Mouse (Mus musculus) olfactory bulb, adult 2 months (tissue): ENCODE data around the gene Adap1. TPM values are rescaled to one million over a fixed set of nuclear protein-coding genes. Genes with fewer than 3 reads are reported as not detected.
A peak's percentile ranks its signal among the peaks of the same experiment; 100 is the strongest.

Experiments used
- H3K27ac ChIP-seq: fragments of 200-500 bp; 2 replicates; pipeline ENCODE4 v1.5.1; 2012; ENCODE audit warnings: low read depth, low read length; ENCODE audit not compliant: insufficient read depth
- H3K4me1 ChIP-seq: fragments of 200-500 bp; 2 replicates; pipeline ENCODE4 v1.6.1; 2012; ENCODE audit warnings: low read length; ENCODE audit not compliant: control insufficient read depth, insufficient read depth
- H3K4me3 ChIP-seq: fragments of 200-500 bp; 2 replicates; pipeline ENCODE4 v1.5.1; 2012; ENCODE audit warnings: mild to moderate bottlenecking, low read depth, low read length, moderate library complexity; ENCODE audit not compliant: insufficient read depth
- CTCF ChIP-seq: fragments of 200-500 bp; IDR thresholded peaks from 2 replicates; pipeline ENCODE4 v1.5.1; 2012; ENCODE audit warnings: low read depth, mild to moderate bottlenecking, low read length, moderate library complexity; ENCODE audit not compliant: insufficient read depth
- POLR2A ChIP-seq: fragments of 200-500 bp; IDR thresholded peaks from 2 replicates; pipeline ENCODE4 v1.6.1; 2012; ENCODE audit warnings: mild to moderate bottlenecking, low read depth, low read length, moderate library complexity; ENCODE audit not compliant: insufficient read depth
- WGBS: fragments of 180-500 bp; shearing (Covaris S2); methylation state at CpG from one replicate; pipeline ENCODE4 v1.1.7; 2018; 5-methylcytosine and 5-hydroxymethylcytosine counted together
- polyA plus RNA-seq: library from polyadenylated mRNA; stranded (reverse); fragments of >200 nt; gene quantifications from 2 replicates; pipeline ENCODE4 v1.2.4, GENCODE M21; 2012; ENCODE audit warnings: low replicate concordance; ENCODE audit not compliant: missing spikeins, insufficient read depth, insufficient read length

The Adap1 gene
- polyA plus RNA-seq, 1 experiment = not detected

DNA sequence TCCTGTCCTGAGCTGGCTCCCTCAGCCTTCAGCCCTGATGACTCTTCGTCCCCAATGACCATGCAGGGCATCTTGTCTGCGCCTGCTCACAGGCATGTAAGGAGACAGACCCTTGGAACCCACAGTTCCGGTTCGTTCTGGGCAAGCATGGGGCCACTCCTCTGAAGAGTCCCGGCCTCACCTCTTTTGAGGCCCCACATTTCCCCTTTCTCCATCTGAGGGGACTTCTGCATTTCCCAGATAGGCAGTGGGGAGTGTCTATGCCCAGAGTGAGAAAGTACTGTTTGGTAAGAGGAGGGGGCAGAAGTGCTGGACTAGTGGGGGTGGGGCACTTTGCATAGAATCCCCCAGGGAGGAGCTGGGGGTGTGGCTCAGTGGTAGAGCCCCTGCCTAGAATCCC is 38.3 kb downstream of the Adap1 start:
- TF ChIP-seq POLR2A (no peak), CTCF (no peak)
- Histone ChIP-seq H3K27ac (no peak overlapping the region), H3K4me1 (peaks cover 10% of the 10 kb centered on the region), H3K4me3 (no peak overlapping the region)
- 89% methylated on average over 5 of the region's 5 CpGs for WGBS

- H3K27ac ChIP-seq = no peak overlapping the region
These were observed 39.1 kb downstream of the Adap1 start for GRCm38 (mm10) chr5:139286142-139286941.

GRCm38 (mm10) chr5:139285383-139286067 is 39.9 kb downstream of the Adap1 start:
- H3K4me3 ChIP-seq = no peak overlapping the region
- H3K27ac ChIP-seq = no peak overlapping the region
- no peak for TF ChIP-seq POLR2A
- TF ChIP-seq CTCF = no peak
- WGBS = 68% methylated on average over 8 of the region's 8 CpGs
- peaks cover 10% of the 10 kb centered on the region for H3K4me1 ChIP-seq

More at GRCm38 (mm10) chr5:139286142-139286941, 39.1 kb downstream of the Adap1 start:
- 66% methylated on average over 14 of the region's 14 CpGs for WGBS
- peaks cover 10% of the 10 kb centered on the region for H3K4me1 ChIP-seq
- no peak overlapping the region for H3K4me3 ChIP-seq
- no peak for TF ChIP-seq CTCF
- TF ChIP-seq POLR2A = no peak

DNA sequence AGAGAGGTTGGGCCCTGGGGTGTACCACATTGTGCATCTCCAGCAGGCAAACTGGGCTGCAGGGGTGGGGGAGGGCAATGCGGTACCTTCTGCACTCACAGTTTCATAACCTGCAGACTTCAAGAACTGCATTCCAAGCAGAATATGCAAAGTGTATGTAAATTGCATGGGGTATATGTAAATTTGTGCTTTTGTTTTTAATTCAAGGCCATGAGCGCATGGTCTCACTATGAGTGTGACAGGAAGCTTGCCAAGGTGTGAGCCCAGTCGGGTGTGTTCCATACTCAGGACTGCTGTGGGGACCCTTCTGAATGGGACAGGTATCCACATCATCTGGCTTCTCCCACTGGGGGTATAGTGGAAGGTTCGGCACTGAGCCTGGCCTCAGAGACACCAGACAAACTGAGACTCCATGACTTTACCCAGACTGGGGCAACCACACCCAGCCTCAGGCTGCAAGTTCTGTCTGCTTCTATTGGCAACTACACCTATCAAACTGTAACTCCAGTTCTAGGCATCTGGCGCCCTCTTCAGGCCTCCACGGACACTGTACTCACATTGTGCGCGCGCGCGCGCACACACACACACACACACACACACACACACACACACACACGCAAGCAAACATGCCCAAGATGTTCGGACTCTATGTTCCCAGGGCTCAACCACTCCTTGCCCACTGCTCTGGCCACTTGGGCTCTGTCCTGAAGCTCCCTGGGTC is 41.8 kb downstream of the Adap1 start:
- peaks cover 9% of the 10 kb centered on the region for H3K4me1 ChIP-seq
- no peak overlapping the region for H3K27ac ChIP-seq
- 90% methylated on average over 14 of the region's 14 CpGs for WGBS
- H3K4me3 ChIP-seq = no peak overlapping the region
- TF ChIP-seq POLR2A (no peak), CTCF (no peak)

GRCm38 (mm10) chr5:139282191-139282590 is 43.2 kb downstream of the Adap1 start:
- TF ChIP-seq CTCF (peak; percentile 84), POLR2A (no peak)
- Histone ChIP-seq H3K4me1 (peaks cover 8% of the 10 kb centered on the region; the same call in 1 of the 2 replicates), H3K4me3 (no peak overlapping the region), H3K27ac (no peak overlapping the region)
- 7% methylated on average over 15 of the region's 15 CpGs for WGBS

DNA sequence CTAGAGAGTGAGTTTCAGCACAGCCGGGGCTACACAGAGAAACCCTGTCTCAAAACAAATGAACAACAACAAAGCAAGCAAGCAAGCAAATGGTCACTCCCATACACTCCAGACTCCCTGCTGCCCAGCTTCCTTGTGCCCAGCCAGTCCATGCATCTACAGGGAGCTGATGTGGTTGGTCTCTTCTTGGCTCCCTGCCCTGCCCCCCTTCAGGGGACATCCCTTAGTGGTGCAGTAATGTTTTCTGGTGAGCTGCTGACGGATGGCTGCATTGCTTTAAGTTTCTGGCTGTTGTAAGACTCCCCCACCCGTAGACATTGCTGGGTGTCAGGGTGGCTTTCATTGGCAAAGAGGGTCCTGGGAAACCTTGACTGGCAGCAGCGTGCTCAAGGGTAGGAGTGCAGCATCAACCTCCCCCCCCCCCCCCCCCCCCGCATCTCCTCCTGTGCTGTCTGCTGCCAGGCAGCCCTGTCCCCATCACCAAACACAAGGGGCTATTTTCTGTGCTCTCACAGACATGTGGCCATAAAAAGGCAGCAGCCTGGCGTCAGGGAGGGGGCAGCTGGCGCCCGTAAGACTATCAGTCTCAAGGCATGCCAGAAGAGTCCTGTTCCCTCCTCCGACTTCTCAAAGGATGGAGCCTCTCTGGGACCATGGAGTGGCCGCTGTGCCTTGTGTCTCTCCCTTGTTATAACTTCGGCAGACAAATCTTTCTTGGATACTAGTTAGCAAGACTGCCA is 43.9 kb downstream of the Adap1 start:
- peaks cover 8% of the 10 kb centered on the region; the same call in 1 of the 2 replicates for H3K4me1 ChIP-seq
- H3K27ac ChIP-seq = no peak overlapping the region
- WGBS = 42% methylated on average over 11 of the region's 11 CpGs
- no peak overlapping the region for H3K4me3 ChIP-seq
- TF ChIP-seq CTCF (no peak), POLR2A (no peak)

DNA sequence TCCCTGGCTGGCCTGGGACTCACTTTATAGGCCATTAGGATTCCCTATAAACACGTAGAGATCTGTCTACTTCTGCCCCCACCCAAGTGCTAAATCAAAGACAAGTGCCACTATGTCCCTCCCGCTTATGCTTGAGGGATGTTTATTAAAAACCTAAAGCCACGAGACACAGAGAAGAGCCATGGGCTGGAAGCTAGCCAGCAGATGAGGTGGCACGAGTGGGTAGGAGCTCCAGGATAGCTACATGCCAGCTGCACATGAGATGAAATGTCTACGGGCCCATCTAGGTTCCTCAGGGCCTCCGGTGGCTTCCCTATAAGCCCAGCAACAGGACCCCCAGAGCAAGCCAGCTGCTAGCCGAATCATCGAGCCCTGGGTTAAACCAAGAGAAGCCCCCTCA is 48.1 kb downstream of the Adap1 start:
- H3K4me3 ChIP-seq = no peak overlapping the region
- TF ChIP-seq CTCF (no peak), POLR2A (no peak)
- no peaks in the 10 kb centered on the region for H3K4me1 ChIP-seq
- 70% methylated on average over 8 of the region's 8 CpGs for WGBS
- H3K27ac ChIP-seq = no peak overlapping the region

DNA sequence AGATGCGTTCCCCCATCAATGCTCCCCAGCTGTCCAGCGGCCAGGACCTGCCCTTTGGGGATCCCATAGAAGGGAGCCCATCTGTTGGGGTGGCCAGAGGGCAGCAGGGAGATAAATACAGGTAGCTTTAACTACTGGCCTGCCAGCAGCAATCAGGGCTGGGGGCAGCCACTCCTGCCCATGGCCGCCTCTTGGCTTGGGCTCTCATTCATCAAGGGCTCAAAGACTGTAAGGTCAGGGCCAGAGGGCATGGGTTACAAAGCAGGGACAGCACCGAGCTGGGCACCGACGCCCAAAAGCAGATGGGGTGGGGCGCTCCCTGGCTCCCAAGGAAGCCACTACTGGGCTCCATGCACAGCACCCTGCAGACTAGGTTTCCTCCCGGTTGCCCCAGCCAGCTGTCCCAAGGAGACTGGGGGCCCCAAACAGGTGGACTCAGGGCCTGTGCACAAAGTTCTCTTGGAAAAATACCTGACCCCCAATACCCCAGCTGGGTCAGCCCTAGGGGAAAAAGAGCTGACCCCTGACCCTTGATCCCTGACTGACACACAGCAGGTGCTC is 53.3 kb downstream of the Adap1 start:
- H3K4me1 ChIP-seq = peaks cover 2% of the 10 kb centered on the region; the same call in 1 of the 2 replicates
- no peak overlapping the region for H3K27ac ChIP-seq
- TF ChIP-seq CTCF (no peak), POLR2A (no peak)
- WGBS = 73% methylated on average over 8 of the region's 8 CpGs
- no peak overlapping the region for H3K4me3 ChIP-seq
